8 mouse cellular contexts compared by ENCODE assay signal in genomic region chr8:111561824-111562223, GRCm38 (mm10). TPM values are rescaled to one million over a fixed set of nuclear protein-coding genes. Genes with fewer than 3 reads are reported as not detected.
DNase-seq lines count a peak whose midpoint lies in the region; ATAC-seq lines count a peak whose summit lies in the region.

No protein-coding gene starts in this region.

- intact Hi-C loops in heart, postnatal 10 days (cut with DNase I), result no loop called here
- intact Hi-C loops in left cerebral cortex, postnatal 10 days (cut with DNase I), result no loop called here

- no peak overlapping the region for H3K9ac ChIP-seq in hindbrain, embryonic 12.5 days

- H3K4me2 ChIP-seq in hindbrain, embryonic 12.5 days (replicated peaks), result no peak overlapping the region

- WGBS in hindbrain, embryonic 12.5 days, result 93% methylated on average over 4 of the region's 4 CpGs

- H3K27me3 ChIP-seq in hindbrain, embryonic 12.5 days, result no peaks in the 10 kb centered on the region

- no peak overlapping the region for H3K4me3 ChIP-seq in hindbrain, embryonic 12.5 days

- no peaks in the 10 kb centered on the region for H3K36me3 ChIP-seq in hindbrain, embryonic 12.5 days

- H3K4me1 ChIP-seq in hindbrain, embryonic 12.5 days, result peaks cover 20% of the 10 kb centered on the region

- DNase-seq in CD4-positive helper T cell, adult 2 months (ENCODE audit: low read depth, low spot score), result peak; percentile 63
- DNase-seq in NIH3T3 (ENCODE audit: low read depth) (peak; percentile 11), adipocyte (ENCODE audit: low spot score) (no peak)
- DNase-seq in heart, postnatal 10 days, result peak; percentile 40 to 57
- peak; percentile 32 to 61 for DNase-seq in monocyte, adult 2 months (ENCODE audit: low read depth in 1 of 2, low spot score in 2 of 2)
- DNase-seq in left cerebral cortex, postnatal 10 days (ENCODE audit: extremely low spot score in 1 of 2, low spot score in 2 of 2), result no peak
- no peak for DNase-seq in gastrocnemius, postnatal 25 days

- no peak for ATAC-seq in hindbrain, embryonic 12.5 days (ENCODE audit: low FRiP score)

- no peaks in the 10 kb centered on the region for H3K9me3 ChIP-seq in hindbrain, embryonic 12.5 days (replicated peaks)

- H3K27ac ChIP-seq in hindbrain, embryonic 12.5 days, result no peak overlapping the region

RNA-seq across cellular contexts. Expression of gene Znrf1, which starts 25.9 kb away (rescaled TPM):
- total RNA-seq in heart, postnatal 10 days (2021), result 10 to 100 TPM; 66.2 to 69.2 TPM
- polyA plus RNA-seq in hindbrain, embryonic 12.5 days (2016; fragmentation: Nextera tagmentation; extraction: Ambion mirVana), result 104 TPM in 2 replicates
- total RNA-seq in left cerebral cortex, postnatal 10 days (2021), result 100 to 1,000 TPM; 168 to 171 TPM
- 10 to 100 TPM; 49.9 to 57.5 TPM for total RNA-seq in gastrocnemius, postnatal 25 days (2021)

RNA-seq across cellular contexts. Expression of gene Wdr59, which starts 39.9 kb away (rescaled TPM):
- total RNA-seq in heart, postnatal 10 days (2021), result 10 to 100 TPM in 1 of 2 experiments, 1 to 10 TPM in 1; 10.0 to 10.2 TPM
- 7.2 and 7.7 TPM in 2 replicates for polyA plus RNA-seq in hindbrain, embryonic 12.5 days (2016; fragmentation: Nextera tagmentation; extraction: Ambion mirVana)
- 10 to 100 TPM; 21.2 to 22.0 TPM for total RNA-seq in left cerebral cortex, postnatal 10 days (2021)
- 1 to 10 TPM; 6.5 to 8.5 TPM for total RNA-seq in gastrocnemius, postnatal 25 days (2021)

Comparison
In these comparisons a context has a peak if more than half of its experiments do, and no peak if none do; other contexts are left out.
1. DNase-seq: peak in CD4-positive helper T cell, adult 2 months (single experiment), NIH3T3 (single experiment), heart, postnatal 10 days (2 of 2) and monocyte, adult 2 months (2 of 2); none in adipocyte (single experiment), left cerebral cortex, postnatal 10 days (0 of 2) and gastrocnemius, postnatal 25 days (single experiment).